Mouse (Mus musculus) ES-E14 (cell line): ENCODE measurements around the gene Agpat1. TPM values are rescaled to one million over a fixed set of nuclear protein-coding genes. Genes with fewer than 3 reads are reported as not detected.

ENCODE experiments used
- DNase-seq: peaks from one replicate; pipeline ENCODE4 v3.0.0-alpha.2; 2013; ENCODE audit warnings: low read depth, low spot score
- H3K27ac ChIP-seq: 2 replicates; pipeline ENCODE4 v1.5.1; 2012; ENCODE audit warnings: low read depth, mild to moderate bottlenecking, low read length, moderate library complexity, mixed read lengths; ENCODE audit not compliant: poor library complexity, insufficient read depth, severe bottlenecking
- H3K36me3 ChIP-seq: 2 replicates; pipeline ENCODE4 v1.6.1; 2012; ENCODE audit warnings: mild to moderate bottlenecking, low read length, moderate library complexity, mixed read lengths; ENCODE audit not compliant: control insufficient read depth, poor library complexity, insufficient read depth, severe bottlenecking
- H3K4me1 ChIP-seq, 2 experiments: fragments of 150-350 bp in 1 of 2; sonication (generic) in 1 of 2; 2 replicates each; pipeline ENCODE4 v1.6.1; 2012; ENCODE audit warnings: low read length in 2 of 2, mild to moderate bottlenecking in 1 of 2, mixed read lengths in 1 of 2; ENCODE audit not compliant: control insufficient read depth in 2 of 2, insufficient read depth in 2 of 2, poor library complexity in 1 of 2
- H3K4me3 ChIP-seq, 2 experiments: fragments of 150-350 bp in 1 of 2; sonication (generic) in 1 of 2; 2 replicates each; pipeline ENCODE4 v1.5.1; 2012; ENCODE audit warnings: low read length in 2 of 2, low read depth in 1 of 2, mild to moderate bottlenecking in 1 of 2, mixed read lengths in 1 of 2; ENCODE audit not compliant: insufficient read depth in 1 of 2, poor library complexity in 1 of 2, severe bottlenecking in 1 of 2
- H3K9ac ChIP-seq: 2 replicates; pipeline ENCODE4 v1.6.1; 2012; ENCODE audit warnings: low read depth, mild to moderate bottlenecking, low read length, mixed read lengths; ENCODE audit not compliant: poor library complexity, insufficient read depth, severe bottlenecking
- H3K9me3 ChIP-seq: fragments of 150-350 bp; sonication (generic); 2 replicates; pipeline ENCODE4 v1.6.1; 2012; ENCODE audit warnings: low read depth, mild to moderate bottlenecking, low read length; ENCODE audit not compliant: control insufficient read depth, insufficient read depth
- CHD2 ChIP-seq: IDR thresholded peaks from 2 replicates; pipeline ENCODE4 v1.6.1; 2014; ENCODE audit warnings: mild to moderate bottlenecking, low read depth, low read length, inconsistent platforms
- HCFC1 ChIP-seq: IDR thresholded peaks from 2 replicates; pipeline ENCODE4 v1.6.1; 2012; ENCODE audit warnings: low read length, inconsistent platforms, borderline replicate concordance; ENCODE audit not compliant: insufficient read depth
- MAFK ChIP-seq: IDR thresholded peaks from 2 replicates; pipeline ENCODE4 v1.6.1; 2014; ENCODE audit warnings: mild to moderate bottlenecking, low read depth, low read length, inconsistent platforms; ENCODE audit not compliant: insufficient read depth
- ZC3H11A ChIP-seq: IDR thresholded peaks from 2 replicates; pipeline ENCODE4 v1.6.1; 2012; ENCODE audit warnings: low read depth, mild to moderate bottlenecking, inconsistent platforms, low read length, borderline replicate concordance
- ZNF384 ChIP-seq: IDR thresholded peaks from 2 replicates; pipeline ENCODE4 v1.6.1; 2012; ENCODE audit warnings: low read depth, low read length, inconsistent platforms
- in situ Hi-C, 2 experiments: fragments of 600-800 bp; cut with MboI; formaldehyde crosslinking; loops; one replicate each; pipeline ENCODE4 v1.15.1; 2025; ENCODE audit warnings: low sequenced_read_pairs in 2 of 2, inconsistent platforms in 1 of 2; ENCODE audit not compliant: unreplicated experiment in 2 of 2
- total RNA-seq: library from RNA; depleted of rRNA; stranded (reverse); fragments of 300-350 nt; gene quantifications from 2 replicates; pipeline ENCODE4 v1.2.3, GENCODE M21; 2012

The Agpat1 gene
- total RNA-seq, 1 experiment = 62.7 TPM

GRCm38 (mm10) chr17:34569919-34570318 lies 34.1 kb upstream of the Agpat1 start:
- Histone ChIP-seq H3K9me3 (no peaks in the 10 kb centered on the region), H3K9ac (no peak overlapping the region; the same call in 1 of the 2 replicates), H3K4me3 (no peak overlapping the region), H3K4me1 (peaks cover 2 to 11% of the 10 kb centered on the region in 2 experiments; a peak in 1 of 4 replicates), H3K27ac (no peak overlapping the region), H3K36me3 (peaks cover 2% of the 10 kb centered on the region; the same call in 1 of the 2 replicates)
- DNase-seq = no peak
- no peak for TF ChIP-seq MAFK
- in situ Hi-C loops = no loop called here

GRCm38 (mm10) chr17:34571875-34572274 lies 32.2 kb upstream of the Agpat1 start:
- H3K9me3 ChIP-seq = no peaks in the 10 kb centered on the region
- in situ Hi-C loops = no loop called here
- peaks cover 1 to 13% of the 10 kb centered on the region in 2 experiments; a peak in 2 of 4 replicates for H3K4me1 ChIP-seq
- DNase-seq = no peak
- H3K36me3 ChIP-seq = no peaks in the 10 kb centered on the region; the same call in 1 of the 2 replicates
- peak overlapping the region; percentile 29; the same call in 1 of the 2 replicates for H3K9ac ChIP-seq
- peak overlapping the region; percentile 25 to 27; a peak in 2 of 4 replicates for H3K4me3 ChIP-seq
- no peak overlapping the region for H3K27ac ChIP-seq
- no peak for TF ChIP-seq HCFC1
- 0 out of 2 replicates have a peak, but pooled peaks have one; percentile 31 for TF ChIP-seq ZC3H11A

- Histone ChIP-seq H3K36me3 (no peaks in the 10 kb centered on the region; the same call in 1 of the 2 replicates), H3K4me1 (peaks cover 0 to 11% of the 10 kb centered on the region in 2 experiments; a peak in 2 of 4 replicates), H3K4me3 (peak overlapping the region; percentile 25 to 27; a peak in 2 of 4 replicates), H3K9me3 (no peaks in the 10 kb centered on the region), H3K9ac (peak overlapping the region; percentile 29; the same call in 1 of the 2 replicates), H3K27ac (no peak overlapping the region)
- no peak for DNase-seq
- in situ Hi-C loops = no loop called here
- no peak for TF ChIP-seq HCFC1
- TF ChIP-seq CHD2 = no peak
- TF ChIP-seq ZNF384 = no peak
- TF ChIP-seq ZC3H11A = no peak
- TF ChIP-seq MAFK = no peak
Measured at GRCm38 (mm10) chr17:34572361-34572760, 31.7 kb upstream of the Agpat1 start.

GRCm38 (mm10) chr17:34576577-34576976 lies 27.5 kb upstream of the Agpat1 start:
- TF ChIP-seq MAFK = no peak
- no peak for TF ChIP-seq ZNF384
- no peak for TF ChIP-seq ZC3H11A
- TF ChIP-seq HCFC1 = no peak
- no peak for TF ChIP-seq CHD2
- Histone ChIP-seq H3K9ac (no peak overlapping the region), H3K4me1 (peaks cover 0 to 11% of the 10 kb centered on the region in 2 experiments; a peak in 2 of 4 replicates), H3K36me3 (no peaks in the 10 kb centered on the region), H3K9me3 (no peaks in the 10 kb centered on the region), H3K27ac (no peak overlapping the region), H3K4me3 (no peak overlapping the region)
- no peak for DNase-seq
- in situ Hi-C loops = no loop called here

GRCm38 (mm10) chr17:34578070-34578469 lies 26.0 kb upstream of the Agpat1 start:
- DNase-seq = no peak
- in situ Hi-C loops = no loop called here
- no peak overlapping the region for H3K4me3 ChIP-seq
- no peaks in the 10 kb centered on the region for H3K36me3 ChIP-seq
- H3K9ac ChIP-seq = no peak overlapping the region
- H3K9me3 ChIP-seq = no peaks in the 10 kb centered on the region
- H3K4me1 ChIP-seq = peaks cover 0 to 5% of the 10 kb centered on the region in 2 experiments; a peak in 1 of 4 replicates
- TF ChIP-seq ZNF384 (no peak), HCFC1 (no peak), ZC3H11A (no peak), MAFK (no peak), CHD2 (no peak)
- no peak overlapping the region for H3K27ac ChIP-seq
